Mouse (Mus musculus): Measurements from ENCODE around the gene Fbln1. TPM values are rescaled to one million over a fixed set of nuclear protein-coding genes. Genes with fewer than 3 reads are reported as not detected.

The Fbln1 gene
- polyA plus RNA-seq, 1 experiment, result 5.5 TPM

GRCm38 (mm10) chr15:85182063-85182462 is 23.7 kb upstream of the Fbln1 start:
- Histone ChIP-seq H3K27ac (ENCODE audit: insufficient read depth, low read length) (no peak overlapping the region), H3K36me3 (ENCODE audit: control insufficient read depth, insufficient read depth, low read length) (no peaks in the 10 kb centered on the region), H3K4me3 (ENCODE audit: extremely low read depth, insufficient read depth, insufficient read length) (no peak overlapping the region), H3K27me3 (ENCODE audit: control insufficient read depth, insufficient read depth, low read length) (no peaks in the 10 kb centered on the region), H3K4me1 (ENCODE audit: control insufficient read depth, insufficient read depth, insufficient read length) (no peaks in the 10 kb centered on the region)
- DNase-seq (ENCODE audit: low read depth in 1 of 2, low spot score in 2 of 2), result no peak
- WGBS, result 86% methylated on average over 4 of the region's 4 CpGs
- TF ChIP-seq POLR2A (IDR thresholded peaks at IDR 0.05; ENCODE audit: low read depth, low read length), result no peak
- TF ChIP-seq CTCF (IDR thresholded peaks at IDR 0.05; ENCODE audit: extremely low read depth, insufficient read depth, insufficient read length, insufficient replicate concordance), result no peak

- no peak for DNase-seq (ENCODE audit: low read depth in 1 of 2, low spot score in 2 of 2)
- TF ChIP-seq POLR2A (IDR thresholded peaks at IDR 0.05; ENCODE audit: low read depth, low read length) (no peak), CTCF (IDR thresholded peaks at IDR 0.05; ENCODE audit: extremely low read depth, insufficient read depth, insufficient read length, insufficient replicate concordance) (no peak)
- Histone ChIP-seq H3K27me3 (ENCODE audit: control insufficient read depth, insufficient read depth, low read length) (no peaks in the 10 kb centered on the region), H3K36me3 (ENCODE audit: control insufficient read depth, insufficient read depth, low read length) (no peaks in the 10 kb centered on the region), H3K27ac (ENCODE audit: insufficient read depth, low read length) (no peak overlapping the region), H3K4me1 (ENCODE audit: control insufficient read depth, insufficient read depth, insufficient read length) (no peaks in the 10 kb centered on the region), H3K4me3 (ENCODE audit: extremely low read depth, insufficient read depth, insufficient read length) (no peak overlapping the region)
- 79% methylated on average over 7 of the region's 7 CpGs for WGBS
Observed at GRCm38 (mm10) chr15:85186916-85187315, 18.8 kb upstream of the Fbln1 start.

GRCm38 (mm10) chr15:85188167-85188778 is 17.5 kb upstream of the Fbln1 start:
- Histone ChIP-seq H3K27ac (ENCODE audit: insufficient read depth, low read length) (no peak overlapping the region), H3K4me1 (ENCODE audit: control insufficient read depth, insufficient read depth, insufficient read length) (no peaks in the 10 kb centered on the region), H3K4me3 (ENCODE audit: extremely low read depth, insufficient read depth, insufficient read length) (no peak overlapping the region), H3K27me3 (ENCODE audit: control insufficient read depth, insufficient read depth, low read length) (no peaks in the 10 kb centered on the region), H3K36me3 (ENCODE audit: control insufficient read depth, insufficient read depth, low read length) (no peaks in the 10 kb centered on the region)
- 74% methylated on average over 8 of the region's 8 CpGs for WGBS
- TF ChIP-seq CTCF (IDR thresholded peaks at IDR 0.05; ENCODE audit: extremely low read depth, insufficient read depth, insufficient read length, insufficient replicate concordance) (no peak), POLR2A (IDR thresholded peaks at IDR 0.05; ENCODE audit: low read depth, low read length) (no peak)
- no peak for DNase-seq (ENCODE audit: low read depth in 1 of 2, low spot score in 2 of 2)

GRCm38 (mm10) chr15:85200446-85201289 is 5.1 kb upstream of the Fbln1 start:
- Histone ChIP-seq H3K36me3 (ENCODE audit: control insufficient read depth, insufficient read depth, low read length) (no peaks in the 10 kb centered on the region), H3K4me1 (ENCODE audit: control insufficient read depth, insufficient read depth, insufficient read length) (no peaks in the 10 kb centered on the region), H3K27me3 (ENCODE audit: control insufficient read depth, insufficient read depth, low read length) (no peaks in the 10 kb centered on the region), H3K27ac (ENCODE audit: insufficient read depth, low read length) (no peak overlapping the region), H3K4me3 (ENCODE audit: extremely low read depth, insufficient read depth, insufficient read length) (no peak overlapping the region)
- WGBS, result 45% methylated on average over 14 of the region's 14 CpGs
- DNase-seq (ENCODE audit: low read depth in 1 of 2, low spot score in 2 of 2), result no peak
- TF ChIP-seq CTCF (IDR thresholded peaks at IDR 0.05; ENCODE audit: extremely low read depth, insufficient read depth, insufficient read length, insufficient replicate concordance) (no peak), POLR2A (IDR thresholded peaks at IDR 0.05; ENCODE audit: low read depth, low read length) (no peak)

GRCm38 (mm10) chr15:85202199-85202598 is 3.5 kb upstream of the Fbln1 start:
- TF ChIP-seq CTCF (IDR thresholded peaks at IDR 0.05; ENCODE audit: extremely low read depth, insufficient read depth, insufficient read length, insufficient replicate concordance) (no peak), POLR2A (IDR thresholded peaks at IDR 0.05; ENCODE audit: low read depth, low read length) (no peak)
- DNase-seq (ENCODE audit: low read depth in 1 of 2, low spot score in 2 of 2), result no peak
- H3K4me3 ChIP-seq (ENCODE audit: extremely low read depth, insufficient read depth, insufficient read length), result no peak overlapping the region
- WGBS, result 85% methylated on average over 9 of the region's 9 CpGs
- no peaks in the 10 kb centered on the region; the same call in 1 of the 2 replicates for H3K4me1 ChIP-seq (ENCODE audit: control insufficient read depth, insufficient read depth, insufficient read length)
- no peaks in the 10 kb centered on the region for H3K27me3 ChIP-seq (ENCODE audit: control insufficient read depth, insufficient read depth, low read length)
- no peak overlapping the region for H3K27ac ChIP-seq (ENCODE audit: insufficient read depth, low read length)
- no peaks in the 10 kb centered on the region for H3K36me3 ChIP-seq (ENCODE audit: control insufficient read depth, insufficient read depth, low read length)

GRCm38 (mm10) chr15:85202787-85203186 is 3.0 kb upstream of the Fbln1 start:
- Histone ChIP-seq H3K4me1 (ENCODE audit: control insufficient read depth, insufficient read depth, insufficient read length) (no peaks in the 10 kb centered on the region; the same call in 1 of the 2 replicates), H3K36me3 (ENCODE audit: control insufficient read depth, insufficient read depth, low read length) (no peaks in the 10 kb centered on the region), H3K4me3 (ENCODE audit: extremely low read depth, insufficient read depth, insufficient read length) (no peak overlapping the region), H3K27me3 (ENCODE audit: control insufficient read depth, insufficient read depth, low read length) (no peaks in the 10 kb centered on the region), H3K27ac (ENCODE audit: insufficient read depth, low read length) (no peak overlapping the region)
- no peak for DNase-seq (ENCODE audit: low read depth in 1 of 2, low spot score in 2 of 2)
- WGBS, result 44% methylated on average over 5 of the region's 5 CpGs
- TF ChIP-seq POLR2A (IDR thresholded peaks at IDR 0.05; ENCODE audit: low read depth, low read length) (no peak), CTCF (IDR thresholded peaks at IDR 0.05; ENCODE audit: extremely low read depth, insufficient read depth, insufficient read length, insufficient replicate concordance) (no peak)

GRCm38 (mm10) chr15:85204383-85204782 is 1.4 kb upstream of the Fbln1 start:
- no peak for DNase-seq (ENCODE audit: low read depth in 1 of 2, low spot score in 2 of 2)
- WGBS, result 73% methylated on average over 8 of the region's 8 CpGs
- Histone ChIP-seq H3K4me3 (ENCODE audit: extremely low read depth, insufficient read depth, insufficient read length) (no peak overlapping the region), H3K4me1 (ENCODE audit: control insufficient read depth, insufficient read depth, insufficient read length) (no peaks in the 10 kb centered on the region; the same call in 1 of the 2 replicates), H3K27me3 (ENCODE audit: control insufficient read depth, insufficient read depth, low read length) (no peaks in the 10 kb centered on the region), H3K36me3 (ENCODE audit: control insufficient read depth, insufficient read depth, low read length) (no peaks in the 10 kb centered on the region), H3K27ac (ENCODE audit: insufficient read depth, low read length) (no peak overlapping the region)
- TF ChIP-seq CTCF (IDR thresholded peaks at IDR 0.05; ENCODE audit: extremely low read depth, insufficient read depth, insufficient read length, insufficient replicate concordance) (no peak), POLR2A (IDR thresholded peaks at IDR 0.05; ENCODE audit: low read depth, low read length) (no peak)

All from spleen, adult 2 months (tissue).